Mouse (Mus musculus): Measurements from ENCODE around the gene Aire. TPM values are rescaled to one million over a fixed set of nuclear protein-coding genes. Genes with fewer than 3 reads are reported as not detected.
"Not testable (repeated sequence)": the region's sequence is repeated elsewhere in the genome, so short reads cannot be mapped to it uniquely, and the experiment has no call there.

Gene Aire
- polyA plus RNA-seq, 1 experiment from 2014 or later, result 0.16 TPM

DNA sequence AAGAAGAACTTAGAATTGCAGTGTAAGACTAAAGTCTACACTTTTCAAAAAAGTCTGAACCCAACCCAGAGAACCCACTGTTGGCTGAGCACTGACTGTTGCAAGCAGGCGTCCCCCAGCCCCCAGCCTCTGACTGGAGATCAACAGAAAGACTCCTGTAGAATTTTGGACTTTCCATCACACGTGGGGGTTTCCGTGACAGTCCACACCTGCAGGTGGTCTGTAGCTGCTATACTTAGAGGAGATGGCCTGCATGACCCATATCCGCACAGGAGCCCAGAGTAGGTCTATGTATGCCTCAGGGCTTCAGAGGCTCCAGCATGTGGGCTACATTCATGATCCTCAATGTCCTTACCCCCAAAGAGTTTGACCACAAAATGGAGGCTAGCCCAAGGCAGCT lies 3.0 kb upstream of the Aire start:
- Histone ChIP-seq H3K27me3 (peaks cover 17% of the 10 kb centered on the region), H3K9me3 (replicated peaks) (no peaks in the 10 kb centered on the region), H3K36me3 (no peaks in the 10 kb centered on the region), H3K4me2 (no peak overlapping the region), H3K9ac (no peak overlapping the region), H3K4me3 (no peak overlapping the region), H3K4me1 (replicated peaks) (peaks cover 9% of the 10 kb centered on the region), H3K27ac (no peak overlapping the region)
- ATAC-seq (replicated peaks; ENCODE audit: insufficient number of reproducible peaks, insufficient read depth, low FRiP score, low read depth), result no peak
- WGBS, result 77% methylated on average over 4 of the region's 4 CpGs

DNA sequence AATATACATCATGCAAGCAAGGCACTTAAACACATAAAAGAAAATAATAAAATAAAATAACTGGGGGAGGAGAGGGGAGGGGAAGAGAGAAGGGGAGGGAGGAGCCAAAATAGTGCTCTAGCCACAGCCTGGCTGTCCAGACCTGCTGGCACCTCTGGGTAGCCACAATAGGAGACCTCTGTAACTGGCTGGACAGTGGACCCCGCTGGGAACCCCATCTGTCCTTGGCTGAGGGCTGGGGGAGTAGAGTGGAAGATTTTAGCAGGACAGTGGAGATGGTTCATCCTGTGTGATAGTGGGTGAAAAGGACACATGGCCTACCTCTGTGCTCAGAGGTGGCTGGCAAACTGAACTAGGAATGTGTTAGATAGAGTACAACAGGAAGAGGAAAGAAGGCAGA lies 1.1 kb upstream of the Aire start:
- no peak for ATAC-seq (replicated peaks; ENCODE audit: insufficient number of reproducible peaks, insufficient read depth, low FRiP score, low read depth)
- H3K4me2 ChIP-seq, result no peak overlapping the region
- H3K9ac ChIP-seq, result no peak overlapping the region
- 64% methylated on average over 1 of the region's 1 CpGs for WGBS
- H3K4me1 ChIP-seq (replicated peaks), result peaks cover 9% of the 10 kb centered on the region
- no peak overlapping the region for H3K4me3 ChIP-seq
- H3K36me3 ChIP-seq, result no peaks in the 10 kb centered on the region
- peaks cover 20% of the 10 kb centered on the region for H3K27me3 ChIP-seq
- no peak overlapping the region for H3K27ac ChIP-seq
- H3K9me3 ChIP-seq (replicated peaks), result no peaks in the 10 kb centered on the region

DNA sequence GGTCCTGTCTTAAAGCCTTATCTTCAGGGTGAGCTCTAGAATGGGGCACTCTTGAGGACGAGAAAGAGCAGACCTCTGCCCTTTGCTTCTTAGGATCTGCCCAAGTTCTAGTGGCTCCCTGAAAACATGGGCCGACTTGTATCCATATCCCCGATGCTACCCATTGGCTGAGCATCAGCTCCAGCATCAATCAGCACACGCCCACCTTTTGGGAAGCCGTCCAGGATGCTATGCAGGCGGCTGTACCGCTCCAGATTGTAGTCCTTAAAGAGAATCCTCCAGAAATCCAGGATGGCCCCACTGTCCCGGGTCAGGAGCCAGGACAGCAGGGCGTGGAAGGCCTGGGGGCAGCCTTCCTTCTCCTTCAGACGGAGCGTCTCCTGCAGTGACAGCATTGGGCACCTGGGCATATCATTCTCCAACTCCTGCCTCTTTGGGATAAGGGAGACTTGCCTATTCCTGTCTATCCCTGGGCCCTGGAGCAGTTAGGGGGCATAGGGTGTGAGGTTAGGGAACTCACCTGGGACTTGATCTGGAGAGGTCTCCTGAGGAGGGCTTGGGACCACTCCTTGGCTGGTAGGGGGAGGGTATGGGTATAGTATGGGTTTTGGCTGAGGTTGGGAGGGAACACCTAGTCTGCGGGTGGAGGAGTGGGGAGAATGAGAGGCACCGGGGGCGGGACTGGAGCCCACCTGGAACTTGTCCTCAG lies 559 bp downstream of the Aire start:
- whole genome bisulfite sequencing, result 54% methylated on average over 14 of the region's 14 CpGs
- no peak overlapping the region for H3K9ac ChIP-seq
- no peaks in the 10 kb centered on the region for H3K9me3 ChIP-seq (replicated peaks)
- peaks cover 9% of the 10 kb centered on the region for H3K4me1 ChIP-seq (replicated peaks)
- H3K36me3 ChIP-seq, result no peaks in the 10 kb centered on the region
- H3K27ac ChIP-seq, result no peak overlapping the region
- H3K27me3 ChIP-seq, result peaks cover 20% of the 10 kb centered on the region
- no peak for ATAC-seq (replicated peaks; ENCODE audit: insufficient number of reproducible peaks, insufficient read depth, low FRiP score, low read depth)
- H3K4me2 ChIP-seq, result peak overlapping the region; percentile 52
- peak overlapping the region; percentile 26 for H3K4me3 ChIP-seq

DNA sequence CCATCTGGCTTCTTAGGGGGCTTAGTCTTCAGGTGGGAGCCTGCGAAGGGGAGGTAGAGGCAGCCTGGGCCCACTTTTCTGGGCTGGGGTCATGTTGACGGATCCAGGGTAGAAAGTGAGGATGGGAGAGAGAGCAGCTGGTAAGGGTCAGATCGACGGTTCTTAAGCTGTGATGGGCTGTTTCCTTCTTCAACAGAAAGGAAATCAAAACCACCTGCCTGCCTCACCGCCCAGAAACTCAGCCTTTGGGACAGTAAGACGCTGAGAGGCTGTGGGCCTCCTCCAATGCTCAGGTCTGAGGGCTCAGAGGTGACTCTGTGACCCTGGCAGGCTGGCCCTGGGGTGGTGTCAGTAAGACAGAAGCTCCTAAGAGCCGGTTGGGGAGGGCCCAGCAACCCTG lies 1.3 kb downstream of the Aire start:
- no peak overlapping the region for H3K9ac ChIP-seq
- no peaks in the 10 kb centered on the region for H3K9me3 ChIP-seq (replicated peaks)
- H3K36me3 ChIP-seq, result no peaks in the 10 kb centered on the region
- no peak overlapping the region for H3K4me3 ChIP-seq
- no peak for ATAC-seq (replicated peaks; ENCODE audit: insufficient number of reproducible peaks, insufficient read depth, low FRiP score, low read depth)
- peaks cover 9% of the 10 kb centered on the region for H3K4me1 ChIP-seq (replicated peaks)
- no peak overlapping the region for H3K4me2 ChIP-seq
- H3K27me3 ChIP-seq, result peaks cover 20% of the 10 kb centered on the region
- 61% methylated on average over 7 of the region's 7 CpGs for WGBS
- H3K27ac ChIP-seq, result no peak overlapping the region

DNA sequence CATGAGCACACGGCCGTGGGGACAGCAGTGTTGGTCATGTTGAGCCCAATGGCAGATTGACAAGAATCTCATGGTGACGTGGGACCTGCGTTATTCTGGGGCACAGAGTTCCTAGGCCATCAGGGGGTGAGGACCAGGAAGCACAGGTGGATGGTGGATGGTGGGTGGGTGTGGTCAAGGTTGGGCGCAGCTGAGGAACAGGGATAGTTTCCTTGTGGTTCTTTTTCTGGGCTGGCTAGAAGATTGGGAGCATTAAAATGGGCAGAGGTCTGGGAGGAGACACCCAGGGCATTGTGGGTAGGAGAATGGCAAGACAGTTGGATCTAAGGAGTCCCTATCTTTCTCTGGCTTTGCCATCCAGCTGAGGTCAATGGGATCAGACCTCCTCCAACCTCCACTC lies 1.8 kb downstream of the Aire start, which contains the start of gene Dnmt3l:
TSS of gene Dnmt3l (plus strand) at position 301 of the 400 bp plus-strand sequence.
- Histone ChIP-seq H3K9ac (no peak within 1 kb of the TSS), H3K27ac (no peak within 1 kb of the TSS), H3K27me3 (peaks cover 20% of the 10 kb centered on the region), H3K9me3 (replicated peaks) (no peaks in the 10 kb centered on the region), H3K4me2 (no peak within 1 kb of the TSS), H3K4me3 (no peak within 1 kb of the TSS), H3K4me1 (replicated peaks) (peaks cover 9% of the 10 kb centered on the region), H3K36me3 (no peaks in the 10 kb centered on the region)
- WGBS, result 92% methylated on average over 5 of the region's 5 CpGs
- no peak for ATAC-seq (replicated peaks; ENCODE audit: insufficient number of reproducible peaks, insufficient read depth, low FRiP score, low read depth)

DNA sequence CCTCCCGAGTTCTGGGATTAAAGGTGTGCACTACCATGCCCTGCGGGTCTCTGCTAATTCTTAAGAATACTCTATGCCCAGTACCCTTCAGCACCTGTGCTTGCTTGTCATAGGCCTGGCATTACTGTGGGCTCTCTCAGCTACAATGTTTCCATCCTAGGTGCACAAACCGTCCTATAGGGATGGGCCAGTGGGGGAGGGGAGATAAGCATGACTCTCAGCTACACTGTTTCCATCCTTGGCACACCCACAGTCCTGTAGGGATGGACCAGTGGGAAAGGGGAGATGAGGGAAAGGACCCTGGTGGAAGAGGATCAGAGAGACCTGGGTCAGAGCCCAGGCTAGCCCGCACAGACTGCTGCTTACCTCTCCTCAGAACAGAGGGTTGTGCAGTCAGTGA lies 6.3 kb downstream of the Aire start:
- no peaks in the 10 kb centered on the region for H3K4me1 ChIP-seq (replicated peaks)
- no peak overlapping the region for H3K9ac ChIP-seq
- H3K27ac ChIP-seq, result no peak overlapping the region
- WGBS, result 82% methylated on average over 4 of the region's 4 CpGs
- no peak overlapping the region for H3K4me2 ChIP-seq
- H3K36me3 ChIP-seq, result no peaks in the 10 kb centered on the region
- no peak for ATAC-seq (replicated peaks; ENCODE audit: insufficient number of reproducible peaks, insufficient read depth, low FRiP score, low read depth)
- H3K27me3 ChIP-seq, result peaks cover 12% of the 10 kb centered on the region; the same call in 1 of the 2 replicates
- no peaks in the 10 kb centered on the region for H3K9me3 ChIP-seq (replicated peaks)
- no peak overlapping the region for H3K4me3 ChIP-seq

DNA sequence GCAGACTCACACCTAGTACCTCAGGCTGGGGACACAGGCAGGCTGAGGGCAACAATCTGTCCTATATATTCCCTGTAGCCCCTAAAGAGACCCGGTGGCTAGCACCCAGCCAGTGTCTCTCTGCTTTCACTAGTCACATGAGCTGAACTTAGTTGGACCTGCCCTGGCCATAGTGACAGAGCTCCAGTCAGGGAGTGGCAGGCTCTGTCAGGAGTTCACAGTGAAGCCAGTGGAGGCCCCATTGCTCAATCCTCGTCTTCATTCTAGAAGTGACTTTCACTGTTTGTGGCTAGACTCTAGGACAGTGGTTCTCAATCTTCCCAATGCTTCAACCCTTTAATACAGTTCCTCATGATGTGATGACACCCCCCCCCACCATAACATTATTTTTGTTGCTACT lies 11.4 kb downstream of the Aire start:
- H3K27me3 ChIP-seq, result 0 out of 2 replicates have a peak, but pooled peaks cover 3% of the 10 kb centered on the region
- H3K9me3 ChIP-seq (replicated peaks), result no peaks in the 10 kb centered on the region
- no peak for ATAC-seq (replicated peaks; ENCODE audit: insufficient number of reproducible peaks, insufficient read depth, low FRiP score, low read depth)
- H3K4me3 ChIP-seq, result no peak overlapping the region
- no peak overlapping the region for H3K27ac ChIP-seq
- H3K4me2 ChIP-seq, result no peak overlapping the region
- H3K4me1 ChIP-seq (replicated peaks), result no peaks in the 10 kb centered on the region
- no peak overlapping the region for H3K9ac ChIP-seq
- H3K36me3 ChIP-seq, result no peaks in the 10 kb centered on the region
- WGBS, result 76% methylated on average over 2 of the region's 2 CpGs

DNA sequence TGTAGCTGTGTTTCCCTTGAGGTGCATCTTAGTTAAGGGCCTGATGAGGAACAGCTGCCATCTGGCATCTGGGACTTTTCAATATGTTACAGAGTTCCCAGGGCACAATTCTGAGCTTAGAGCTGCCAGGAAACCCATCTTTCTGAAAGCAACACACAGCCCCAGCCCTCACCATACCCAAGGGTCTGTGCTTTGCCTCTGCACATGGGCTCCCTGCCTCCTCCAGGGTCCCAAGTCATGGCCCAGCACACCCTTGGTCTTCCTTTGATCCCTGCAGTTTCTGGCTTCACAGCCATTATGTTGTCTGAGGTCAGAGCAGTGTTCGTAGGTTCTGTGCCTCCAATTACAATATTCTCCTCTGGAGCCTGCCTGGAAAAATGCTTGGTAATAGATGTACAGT lies 14.3 kb downstream of the Aire start:
- Histone ChIP-seq H3K27ac (no peak overlapping the region), H3K9me3 (replicated peaks) (no peaks in the 10 kb centered on the region), H3K4me2 (no peak overlapping the region), H3K4me3 (no peak overlapping the region), H3K27me3 (no peaks in the 10 kb centered on the region), H3K4me1 (replicated peaks) (no peaks in the 10 kb centered on the region), H3K36me3 (no peaks in the 10 kb centered on the region), H3K9ac (no peak overlapping the region)
- 82% methylated on average over 1 of the region's 1 CpGs for WGBS
- no peak for ATAC-seq (replicated peaks; ENCODE audit: insufficient number of reproducible peaks, insufficient read depth, low FRiP score, low read depth)

DNA sequence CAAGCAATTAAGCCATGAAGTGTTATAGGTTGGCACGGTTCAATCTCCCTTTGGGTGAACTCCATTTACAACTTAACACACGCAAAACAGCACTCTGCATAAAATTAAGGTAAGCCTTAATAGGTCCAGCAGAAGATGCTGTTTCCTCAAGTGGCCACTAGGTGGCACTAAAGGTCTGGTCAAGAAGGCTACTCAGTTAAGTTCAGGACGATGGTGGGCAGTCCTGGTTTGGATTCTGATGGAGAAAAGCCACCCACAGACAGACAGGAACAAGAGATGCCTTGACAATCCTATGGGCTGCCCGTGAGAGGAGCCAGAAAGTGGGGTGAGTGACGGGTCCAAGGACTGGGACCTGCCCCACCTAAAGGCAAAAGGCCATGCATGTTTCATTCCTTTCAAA lies 15.3 kb downstream of the Aire start:
- ATAC-seq (replicated peaks; ENCODE audit: insufficient number of reproducible peaks, insufficient read depth, low FRiP score, low read depth), result 0 out of 2 replicates have a peak, but pooled peaks have one; percentile 53
- Histone ChIP-seq H3K36me3 (no peaks in the 10 kb centered on the region), H3K4me1 (replicated peaks) (no peaks in the 10 kb centered on the region), H3K9ac (no peak overlapping the region), H3K27me3 (no peaks in the 10 kb centered on the region), H3K4me2 (no peak overlapping the region), H3K27ac (no peak overlapping the region), H3K4me3 (no peak overlapping the region), H3K9me3 (replicated peaks) (no peaks in the 10 kb centered on the region)
- 6% methylated on average over 5 of the region's 5 CpGs for WGBS

DNA sequence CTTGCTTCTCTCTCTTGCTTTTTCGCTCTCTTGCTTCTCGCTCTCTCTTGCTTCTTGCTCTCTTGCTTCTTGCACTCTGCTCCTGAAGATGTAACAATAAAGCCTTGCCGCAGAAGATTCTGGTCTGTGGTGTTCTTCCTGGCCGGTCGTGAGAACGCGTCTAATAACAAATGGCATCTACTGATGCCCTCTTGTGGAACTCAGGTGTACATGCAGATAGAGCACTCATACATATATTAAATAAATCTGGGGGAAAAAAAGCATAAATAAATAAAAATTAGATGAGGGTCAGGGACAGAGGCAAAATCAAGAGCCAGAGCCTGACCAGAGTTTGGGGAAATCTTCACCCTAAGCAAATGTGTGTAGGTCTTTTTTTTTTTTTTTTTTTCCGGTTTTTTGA lies 18.0 kb downstream of the Aire start:
- H3K9ac ChIP-seq, H3K27me3 ChIP-seq: not testable (repeated sequence)
- WGBS, result 70% methylated on average over 6 of the region's 8 CpGs

DNA sequence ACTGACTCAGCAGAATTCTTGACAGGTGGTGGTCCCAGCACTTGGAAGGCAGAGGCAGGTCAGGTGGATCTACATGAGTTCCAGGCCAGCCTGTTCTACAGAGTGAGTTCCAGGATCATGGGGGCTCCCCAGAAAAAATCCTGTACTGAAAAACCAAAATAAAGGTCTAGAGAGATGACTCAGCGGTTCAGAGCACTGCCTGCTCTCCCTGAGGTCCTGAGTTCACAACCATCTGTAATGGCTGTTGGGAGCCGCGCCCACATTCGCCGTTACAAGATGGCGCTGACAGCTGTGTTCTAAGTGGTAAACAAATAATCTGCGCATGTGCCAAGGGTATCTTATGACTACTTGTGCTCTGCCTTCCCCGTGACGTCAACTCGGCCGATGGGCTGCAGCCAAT lies 23.4 kb downstream of the Aire start:
- H3K4me3 ChIP-seq; H3K36me3 ChIP-seq; ATAC-seq (replicated peaks; ENCODE audit: insufficient number of reproducible peaks, insufficient read depth, low FRiP score, low read depth); H3K4me2 ChIP-seq; H3K27me3 ChIP-seq; H3K27ac ChIP-seq; H3K9me3 ChIP-seq (replicated peaks); H3K9ac ChIP-seq; H3K4me1 ChIP-seq (replicated peaks): not testable (repeated sequence)
- 95% methylated on average over 7 of the region's 11 CpGs for WGBS

More for the DNA sequence above, 18.0 kb downstream of the Aire start:
- H3K9me3 ChIP-seq (replicated peaks); ATAC-seq (replicated peaks; ENCODE audit: insufficient number of reproducible peaks, insufficient read depth, low FRiP score, low read depth); H3K4me2 ChIP-seq; H3K27ac ChIP-seq; H3K4me3 ChIP-seq; H3K4me1 ChIP-seq (replicated peaks); H3K36me3 ChIP-seq: not testable (repeated sequence)

DNA sequence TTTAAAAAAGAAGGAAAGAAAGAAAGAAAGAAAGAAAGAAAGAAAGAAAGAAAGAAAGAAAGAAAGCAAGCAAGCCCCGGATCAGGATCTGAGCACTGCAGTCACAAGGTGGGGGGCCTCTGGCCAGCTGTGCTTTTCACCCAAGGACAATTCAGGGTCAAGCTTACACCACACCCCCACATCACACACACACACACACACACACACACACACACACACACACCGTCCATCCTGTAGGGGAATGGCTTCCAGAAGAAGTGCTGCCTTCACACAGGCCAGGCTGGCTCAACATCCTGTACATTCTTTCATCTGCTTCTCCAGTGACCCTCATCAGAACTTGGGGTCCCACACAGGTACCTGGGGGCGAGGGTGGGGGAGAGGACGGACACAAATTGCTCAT lies 24.1 kb downstream of the Aire start:
- H3K36me3 ChIP-seq, result no peaks in the 10 kb centered on the region
- 0 out of 2 replicates have a peak overlapping the region, but pooled peaks have one; percentile 1 for H3K9ac ChIP-seq
- ATAC-seq (replicated peaks; ENCODE audit: insufficient number of reproducible peaks, insufficient read depth, low FRiP score, low read depth), result 0 out of 2 replicates have a peak, but pooled peaks have one; percentile 55
- peaks cover 4% of the 10 kb centered on the region; the same call in 1 of the 2 replicates for H3K4me1 ChIP-seq (replicated peaks)
- no peak overlapping the region; the same call in 1 of the 2 replicates for H3K4me3 ChIP-seq
- WGBS, result 78% methylated on average over 4 of the region's 4 CpGs
- no peak overlapping the region for H3K27ac ChIP-seq
- H3K27me3 ChIP-seq, result no peaks in the 10 kb centered on the region
- no peaks in the 10 kb centered on the region for H3K9me3 ChIP-seq (replicated peaks)
- H3K4me2 ChIP-seq, result peak overlapping the region; percentile 64
